Mouse (Mus musculus): ENCODE measurements around the gene Inpp5d.
"Not testable (repeated sequence)": the region's sequence is repeated elsewhere in the genome, so short reads cannot be mapped to it uniquely, and the experiment has no call there.

The Inpp5d gene

GRCm38 (mm10) chr1:87658937-87659617 is 39.0 kb downstream of the Inpp5d start:
- DNase-seq, result no peak

GRCm38 (mm10) chr1:87659618-87659960 is 39.5 kb downstream of the Inpp5d start:
- DNase-seq, result no peak

DNA sequence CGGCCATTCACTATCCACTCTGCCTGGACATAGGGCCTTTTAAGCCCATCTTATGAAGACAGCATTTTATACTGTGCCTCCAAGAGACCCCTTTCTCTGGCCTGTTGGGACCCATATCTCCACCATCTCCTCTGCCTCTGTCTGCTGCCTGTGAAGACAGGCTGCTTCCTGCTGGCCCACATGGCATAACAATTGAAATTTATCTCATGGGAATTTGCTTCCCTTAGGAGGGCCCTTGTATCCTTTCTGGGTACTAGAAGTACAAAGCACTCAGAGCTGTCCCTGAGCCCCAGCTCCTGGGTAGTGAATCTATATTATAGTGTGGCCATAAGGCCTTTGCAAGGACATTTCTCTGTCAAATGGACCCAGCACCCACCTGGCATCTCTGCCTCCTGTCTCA is 40.6 kb downstream of the Inpp5d start:
- no peak for DNase-seq

DNA sequence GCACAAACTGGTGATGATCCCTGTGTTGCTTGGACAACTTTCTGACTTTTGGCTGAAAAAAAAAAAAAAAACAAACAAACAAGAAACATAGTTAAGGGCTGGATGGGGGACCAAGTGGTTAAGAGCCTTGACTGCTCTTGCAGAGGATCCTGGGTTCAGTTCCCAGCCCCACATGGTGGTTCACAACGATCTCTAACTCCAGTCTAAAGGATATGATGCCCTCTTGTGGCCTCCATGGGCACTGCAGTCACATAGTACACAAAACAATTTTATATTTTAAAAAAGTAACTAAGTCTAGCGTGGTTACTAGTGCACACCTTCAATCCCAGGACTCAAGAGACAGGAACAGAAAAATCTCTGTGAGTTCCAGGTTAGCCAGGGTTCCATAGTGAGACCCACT is 43.9 kb downstream of the Inpp5d start:
- no peak for DNase-seq

DNA sequence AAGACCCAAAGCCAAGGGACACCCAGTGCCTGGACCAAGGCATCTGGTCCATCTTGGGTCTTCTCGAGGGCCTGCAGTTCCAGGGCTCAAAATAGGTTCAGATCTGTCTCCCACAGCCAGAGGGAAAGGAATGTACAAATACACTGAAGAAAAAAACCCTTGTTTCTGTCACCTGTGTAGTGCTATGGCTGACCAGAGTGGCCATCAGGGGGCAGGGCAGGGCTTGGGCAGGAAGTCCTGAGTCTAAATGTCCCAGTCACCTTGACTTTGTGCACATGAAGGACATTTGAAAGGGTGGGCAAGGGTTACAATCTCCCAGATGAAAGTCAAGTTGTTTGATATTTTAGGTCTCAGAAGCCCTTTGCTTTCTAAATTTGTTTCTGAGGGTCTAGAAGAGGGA is 46.9 kb downstream of the Inpp5d start:
- DNase-seq, result no peak

- DNase-seq, result no peak
Observed at GRCm38 (mm10) chr1:87668300-87668699, 48.2 kb downstream of the Inpp5d start.

GRCm38 (mm10) chr1:87671483-87671882 is 51.4 kb downstream of the Inpp5d start:
- DNase-seq, result no peak

GRCm38 (mm10) chr1:87673822-87674604 is 53.9 kb downstream of the Inpp5d start:
- no peak for DNase-seq

GRCm38 (mm10) chr1:87676006-87676405 is 55.9 kb downstream of the Inpp5d start:
- no peak for DNase-seq

DNA sequence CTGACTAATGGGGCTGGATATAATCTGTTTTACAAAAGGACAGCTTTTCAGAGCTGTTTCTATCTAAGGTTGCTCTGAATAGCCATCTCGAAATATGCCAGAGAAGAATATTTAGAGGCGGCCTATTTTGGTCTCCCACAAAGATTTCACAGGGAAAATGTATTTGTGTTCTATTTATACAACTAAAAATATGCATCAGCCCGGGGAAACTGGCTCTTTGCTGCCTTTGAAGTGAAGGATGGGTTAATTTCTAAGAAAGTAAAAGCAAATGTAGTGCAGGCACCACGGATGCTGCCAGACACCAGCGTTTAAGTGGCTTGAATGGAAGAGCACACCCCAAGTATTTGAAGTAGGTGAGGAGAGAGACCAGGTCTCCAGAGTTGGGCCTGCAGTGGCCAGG is 59.0 kb downstream of the Inpp5d start:
- no peak for DNase-seq

GRCm38 (mm10) chr1:87680950-87681349 is 60.8 kb downstream of the Inpp5d start:
- no peak for DNase-seq

- not testable (repeated sequence) for DNase-seq
Observed at GRCm38 (mm10) chr1:87682473-87682872, 62.4 kb downstream of the Inpp5d start.

GRCm38 (mm10) chr1:87684071-87684470 is 64.0 kb downstream of the Inpp5d start:
- no peak for DNase-seq

- DNase-seq, result no peak
Observed at GRCm38 (mm10) chr1:87684791-87685190, 64.7 kb downstream of the Inpp5d start.

- no peak for DNase-seq
Observed at GRCm38 (mm10) chr1:87686351-87686750, 66.2 kb downstream of the Inpp5d start.

- no peak for DNase-seq
Observed at GRCm38 (mm10) chr1:87687009-87687408, 66.9 kb downstream of the Inpp5d start.

GRCm38 (mm10) chr1:87689661-87690341 is 69.7 kb downstream of the Inpp5d start:
- DNase-seq, result no peak

DNA sequence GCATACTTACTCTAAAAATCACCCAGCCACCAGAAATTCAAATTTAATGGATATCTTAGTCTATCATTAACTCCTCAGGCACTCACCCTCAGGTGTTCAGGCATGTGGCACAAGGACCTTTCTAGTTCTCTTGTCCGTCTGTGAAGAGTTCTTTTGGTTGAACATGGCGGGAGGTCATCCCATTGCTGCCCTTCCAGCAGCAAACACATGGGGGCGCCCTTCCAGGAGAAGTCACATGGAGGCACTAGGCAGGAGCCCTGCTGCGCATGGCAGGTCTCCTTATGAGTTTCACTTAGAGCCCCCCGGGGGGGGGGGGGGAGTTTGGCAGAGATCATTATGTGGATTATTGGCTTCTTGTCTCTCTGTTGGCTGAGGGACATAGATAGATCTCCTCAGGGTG is 76.2 kb downstream of the Inpp5d start:
- DNase-seq, result peak in 1 of 2 experiments; percentile 7

DNA sequence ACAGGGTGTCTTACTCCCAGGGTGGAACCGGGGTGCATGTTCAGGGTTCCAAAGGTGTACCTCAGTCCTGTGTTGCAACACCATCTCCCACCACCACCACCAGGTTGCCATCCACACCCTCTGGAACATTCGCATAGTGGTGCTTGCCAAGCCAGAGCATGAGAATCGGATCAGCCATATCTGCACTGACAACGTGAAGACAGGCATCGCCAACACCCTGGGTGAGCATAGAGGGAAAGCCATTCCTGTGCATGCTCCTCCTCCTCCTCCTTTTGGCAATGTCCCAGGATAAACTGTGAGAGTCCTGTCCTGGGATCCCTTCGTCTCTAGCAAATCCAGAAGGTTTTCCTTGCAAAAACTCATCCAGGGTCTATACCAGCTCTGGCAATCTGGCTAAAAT is 77.9 kb downstream of the Inpp5d start:
- DNase-seq, result no peak

- no peak for DNase-seq
Observed at GRCm38 (mm10) chr1:87699890-87700448, 79.9 kb downstream of the Inpp5d start.

GRCm38 (mm10) chr1:87704230-87704629 is 84.1 kb downstream of the Inpp5d start:
- no peak for DNase-seq

- DNase-seq, result no peak
Observed at GRCm38 (mm10) chr1:87706361-87706760, 86.2 kb downstream of the Inpp5d start.

DNA sequence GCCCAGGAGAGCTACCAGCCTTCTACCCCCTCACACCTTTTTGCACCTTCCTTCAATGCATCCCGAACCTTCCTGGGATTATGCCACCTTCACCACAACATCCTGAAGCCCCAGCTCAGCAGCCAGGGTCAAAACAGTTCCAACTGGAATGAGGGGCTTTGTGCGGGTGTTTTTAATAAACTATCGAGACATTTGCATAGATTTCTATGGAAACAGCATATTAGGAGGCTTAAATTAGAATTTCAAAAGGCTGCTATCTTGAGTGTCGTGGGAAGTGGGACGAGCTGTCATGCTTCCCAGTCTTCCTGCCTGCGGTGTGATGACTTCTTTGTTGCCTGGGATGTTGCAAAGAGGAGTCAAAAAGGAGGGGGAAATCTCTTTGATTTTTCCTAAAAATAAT is 88.9 kb downstream of the Inpp5d start:
- no peak for DNase-seq
